Mouse (Mus musculus): Measurements from ENCODE around the gene Npdc1. TPM values are rescaled to one million over a fixed set of nuclear protein-coding genes. Genes with fewer than 3 reads are reported as not detected.
"Not testable (repeated sequence)": the region's sequence is repeated elsewhere in the genome, so short reads cannot be mapped to it uniquely, and the experiment has no call there.

Gene Npdc1
- polyA plus RNA-seq, 1 experiment from 2014 or later: 481 TPM

DNA sequence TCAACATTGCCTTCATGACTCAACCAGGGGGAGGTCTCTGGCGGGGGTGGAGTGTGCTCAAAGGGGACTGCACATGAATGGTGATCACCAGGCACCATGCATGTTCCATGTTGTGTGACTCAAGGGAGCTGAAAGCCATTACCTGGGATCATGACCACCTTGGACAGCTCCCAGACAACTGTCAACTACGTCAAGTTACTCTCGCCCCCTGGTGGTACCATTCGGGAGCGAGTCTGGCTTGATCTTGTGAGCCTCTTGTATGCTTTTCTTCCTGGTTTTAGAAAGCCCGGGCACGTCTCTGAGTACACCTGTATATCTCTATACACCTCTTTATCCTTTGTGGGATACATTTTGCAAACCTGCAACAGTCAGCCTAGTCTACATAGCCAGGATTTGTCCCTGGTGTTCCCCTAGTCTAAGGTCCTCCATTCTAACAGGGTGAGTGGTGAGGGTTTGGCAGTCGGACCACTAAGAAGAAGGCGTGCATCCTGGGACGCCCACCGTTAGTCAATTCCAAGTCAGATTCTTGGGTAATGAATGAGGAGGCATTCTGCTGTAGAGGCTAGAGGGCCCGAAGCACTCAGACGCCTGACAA, 3.3 kb downstream of the Npdc1 start:
- Histone ChIP-seq H3K9ac (ENCODE audit: low read depth, low read length) (peak overlapping the region; percentile 90), H3K4me3 (ENCODE audit: low read length) (peak overlapping the region; percentile 71), H3K4me2 (ENCODE audit: low read length) (peak overlapping the region; percentile 76), H3K36me3 (ENCODE audit: control insufficient read depth, insufficient read depth, low read length) (no peaks in the 10 kb centered on the region), H3K27ac (ENCODE audit: low read depth, low read length) (peak overlapping the region; percentile 91), H3K27me3 (replicated peaks; ENCODE audit: control insufficient read depth, insufficient read depth, low read length) (peaks cover 18% of the 10 kb centered on the region), H3K4me1 (ENCODE audit: control insufficient read depth, insufficient read depth, low read depth, low read length) (peaks cover 22% of the 10 kb centered on the region), H3K9me3 (ENCODE audit: control insufficient read depth, low read length) (no peaks in the 10 kb centered on the region)
- ATAC-seq: peak; percentile 67
- 0% methylated on average over 13 of the region's 13 CpGs for WGBS

DNA sequence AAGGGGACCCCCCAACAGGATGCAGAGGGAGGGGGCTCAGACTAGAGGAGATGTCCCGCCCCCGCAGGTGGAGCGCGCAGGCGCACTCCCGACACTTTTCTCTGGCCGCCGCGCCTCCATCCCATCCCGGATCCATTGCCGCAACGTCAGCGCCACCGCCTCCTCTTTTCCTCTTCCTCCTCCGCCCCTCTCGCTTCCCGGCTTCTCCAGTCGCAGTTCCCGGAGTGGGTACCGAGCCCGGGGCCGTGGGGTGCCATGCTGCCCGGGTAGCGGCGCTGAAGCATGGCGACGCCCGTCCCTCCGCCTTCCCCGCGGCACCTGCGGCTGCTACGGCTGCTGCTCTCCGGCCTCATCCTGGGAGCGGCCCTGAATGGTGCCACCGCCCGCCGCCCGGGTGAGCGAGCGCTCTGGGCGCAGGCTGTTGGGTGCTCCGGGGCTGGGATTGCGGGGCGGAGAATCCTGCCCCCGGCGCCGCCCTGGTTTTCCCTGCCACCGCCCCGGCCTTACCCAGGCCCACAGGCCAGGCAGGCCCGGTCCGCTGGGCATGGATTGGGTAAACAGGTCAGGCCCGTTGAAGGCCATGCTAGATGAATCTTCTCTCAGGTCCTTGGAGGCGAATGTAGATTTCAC, 3.9 kb downstream of the Npdc1 start:
- Histone ChIP-seq H3K36me3 (ENCODE audit: control insufficient read depth, insufficient read depth, low read length) (no peaks in the 10 kb centered on the region; the same call in 1 of the 2 replicates), H3K27me3 (replicated peaks; ENCODE audit: control insufficient read depth, insufficient read depth, low read length) (peaks cover 13% of the 10 kb centered on the region), H3K27ac (ENCODE audit: low read depth, low read length) (peak overlapping the region; percentile 91), H3K4me1 (ENCODE audit: control insufficient read depth, insufficient read depth, low read depth, low read length) (peaks cover 22% of the 10 kb centered on the region), H3K4me2 (ENCODE audit: low read length) (peak overlapping the region; percentile 76), H3K9me3 (ENCODE audit: control insufficient read depth, low read length) (no peaks in the 10 kb centered on the region), H3K4me3 (ENCODE audit: low read length) (peak overlapping the region; percentile 71), H3K9ac (ENCODE audit: low read depth, low read length) (peak overlapping the region; percentile 90)
- under 1% methylated on average over 54 of the region's 54 CpGs for WGBS
- ATAC-seq: peak; percentile 87

GRCm38 (mm10) chr2:25403994-25404393, 4.8 kb downstream of the Npdc1 start:
- Histone ChIP-seq H3K36me3 (ENCODE audit: control insufficient read depth, insufficient read depth, low read length) (peaks cover 7% of the 10 kb centered on the region), H3K9ac (ENCODE audit: low read depth, low read length) (peak overlapping the region; percentile 90), H3K4me1 (ENCODE audit: control insufficient read depth, insufficient read depth, low read depth, low read length) (peaks cover 22% of the 10 kb centered on the region), H3K27ac (ENCODE audit: low read depth, low read length) (no peak overlapping the region), H3K27me3 (replicated peaks; ENCODE audit: control insufficient read depth, insufficient read depth, low read length) (peaks cover 12% of the 10 kb centered on the region), H3K4me3 (ENCODE audit: low read length) (peak overlapping the region; percentile 71), H3K9me3 (ENCODE audit: control insufficient read depth, low read length) (no peaks in the 10 kb centered on the region), H3K4me2 (ENCODE audit: low read length) (peak overlapping the region; percentile 76)
- ATAC-seq: no peak
- 92% methylated on average over 4 of the region's 4 CpGs for WGBS

- no peak overlapping the region for H3K27ac ChIP-seq (ENCODE audit: low read depth, low read length)
- H3K4me2 ChIP-seq (ENCODE audit: low read length): no peak overlapping the region
- no peak for ATAC-seq
- no peak overlapping the region for H3K4me3 ChIP-seq (ENCODE audit: low read length)
- 95% methylated on average over 10 of the region's 10 CpGs for WGBS
- peaks cover 19% of the 10 kb centered on the region for H3K36me3 ChIP-seq (ENCODE audit: control insufficient read depth, insufficient read depth, low read length)
- peaks cover 14% of the 10 kb centered on the region for H3K4me1 ChIP-seq (ENCODE audit: control insufficient read depth, insufficient read depth, low read depth, low read length)
- no peaks in the 10 kb centered on the region for H3K27me3 ChIP-seq (replicated peaks; ENCODE audit: control insufficient read depth, insufficient read depth, low read length)
- no peaks in the 10 kb centered on the region for H3K9me3 ChIP-seq (ENCODE audit: control insufficient read depth, low read length)
- H3K9ac ChIP-seq (ENCODE audit: low read depth, low read length): no peak overlapping the region
These were observed 9.8 kb downstream of the Npdc1 start for GRCm38 (mm10) chr2:25408908-25409307.

DNA sequence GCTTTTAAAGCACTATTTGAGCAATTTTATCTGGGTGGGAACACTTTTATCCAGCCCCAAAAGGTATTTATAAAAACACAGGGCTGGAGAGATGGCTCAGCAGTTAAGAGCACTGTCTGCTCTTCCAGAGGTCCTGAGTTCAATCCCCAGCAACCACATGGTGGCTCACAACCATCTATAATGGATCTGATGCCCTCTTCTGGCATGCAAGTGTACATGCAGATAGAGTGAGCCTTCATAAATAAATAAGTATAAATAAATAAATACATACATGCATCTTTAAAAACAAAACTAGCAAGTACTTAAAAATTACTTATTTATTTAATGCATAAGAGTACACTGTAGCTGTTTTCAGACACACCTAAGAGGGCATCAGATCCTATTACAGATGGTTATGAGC, 14.3 kb downstream of the Npdc1 start:
- H3K4me3 ChIP-seq (ENCODE audit: low read length); H3K9me3 ChIP-seq (ENCODE audit: control insufficient read depth, low read length); ATAC-seq; H3K4me1 ChIP-seq (ENCODE audit: control insufficient read depth, insufficient read depth, low read depth, low read length); H3K27ac ChIP-seq (ENCODE audit: low read depth, low read length); H3K4me2 ChIP-seq (ENCODE audit: low read length); H3K27me3 ChIP-seq (replicated peaks; ENCODE audit: control insufficient read depth, insufficient read depth, low read length); H3K9ac ChIP-seq (ENCODE audit: low read depth, low read length): not testable (repeated sequence)
- H3K36me3 ChIP-seq (ENCODE audit: control insufficient read depth, insufficient read depth, low read length): peaks cover 18% of the 10 kb centered on the region

GRCm38 (mm10) chr2:25417426-25417825, 18.3 kb downstream of the Npdc1 start:
- no peak overlapping the region for H3K4me2 ChIP-seq (ENCODE audit: low read length)
- no peaks in the 10 kb centered on the region for H3K4me1 ChIP-seq (ENCODE audit: control insufficient read depth, insufficient read depth, low read depth, low read length)
- no peak for ATAC-seq
- 15% methylated on average over 3 of the region's 3 CpGs for WGBS
- H3K36me3 ChIP-seq (ENCODE audit: control insufficient read depth, insufficient read depth, low read length): no peaks in the 10 kb centered on the region
- H3K27me3 ChIP-seq (replicated peaks; ENCODE audit: control insufficient read depth, insufficient read depth, low read length): no peaks in the 10 kb centered on the region; the same call in 1 of the 2 replicates
- no peak overlapping the region for H3K9ac ChIP-seq (ENCODE audit: low read depth, low read length)
- no peak overlapping the region for H3K27ac ChIP-seq (ENCODE audit: low read depth, low read length)
- H3K9me3 ChIP-seq (ENCODE audit: control insufficient read depth, low read length): no peaks in the 10 kb centered on the region
- H3K4me3 ChIP-seq (ENCODE audit: low read length): no peak overlapping the region

DNA sequence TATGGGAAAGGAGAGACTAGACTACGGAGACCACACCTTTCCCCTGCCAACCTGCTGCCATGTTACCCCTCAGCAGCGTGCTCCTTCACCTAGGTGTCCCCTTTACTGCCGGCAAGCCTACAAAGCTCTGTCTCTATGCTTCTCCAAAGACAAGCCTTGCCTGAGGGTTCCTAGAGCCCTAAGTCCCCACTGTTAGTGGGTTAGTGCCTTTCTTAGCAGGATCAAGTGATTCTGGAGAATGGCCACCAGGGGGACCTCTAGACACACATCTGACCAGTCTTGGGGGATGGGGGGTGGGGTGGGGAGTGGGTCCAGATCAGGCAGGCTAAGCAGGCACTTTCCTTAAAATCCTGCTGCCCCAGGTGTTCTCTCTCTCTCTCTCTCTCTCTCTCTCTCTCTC, 22.7 kb downstream of the Npdc1 start:
- Histone ChIP-seq H3K4me2 (ENCODE audit: low read length) (no peak overlapping the region), H3K27ac (ENCODE audit: low read depth, low read length) (no peak overlapping the region), H3K36me3 (ENCODE audit: control insufficient read depth, insufficient read depth, low read length) (no peaks in the 10 kb centered on the region), H3K9ac (ENCODE audit: low read depth, low read length) (peak overlapping the region; percentile 9; the same call in 1 of the 2 replicates), H3K9me3 (ENCODE audit: control insufficient read depth, low read length) (no peaks in the 10 kb centered on the region), H3K27me3 (replicated peaks; ENCODE audit: control insufficient read depth, insufficient read depth, low read length) (peaks cover 10% of the 10 kb centered on the region), H3K4me1 (ENCODE audit: control insufficient read depth, insufficient read depth, low read depth, low read length) (no peaks in the 10 kb centered on the region), H3K4me3 (ENCODE audit: low read length) (no peak overlapping the region)
- ATAC-seq: peak; percentile 60; the same call in 1 of the 2 replicates
- WGBS: 19% methylated on average over 3 of the region's 3 CpGs

- 67% methylated on average over 17 of the region's 17 CpGs for WGBS
- ATAC-seq: no peak
- no peaks in the 10 kb centered on the region for H3K36me3 ChIP-seq (ENCODE audit: control insufficient read depth, insufficient read depth, low read length)
- H3K4me2 ChIP-seq (ENCODE audit: low read length): no peak within 1 kb of the TSS
- H3K9me3 ChIP-seq (ENCODE audit: control insufficient read depth, low read length): no peaks in the 10 kb centered on the region
- no peak within 1 kb of the TSS for H3K4me3 ChIP-seq (ENCODE audit: low read length)
- peaks cover 10% of the 10 kb centered on the region for H3K27me3 ChIP-seq (replicated peaks; ENCODE audit: control insufficient read depth, insufficient read depth, low read length)
- H3K4me1 ChIP-seq (ENCODE audit: control insufficient read depth, insufficient read depth, low read depth, low read length): no peaks in the 10 kb centered on the region
- no peak within 1 kb of the TSS for H3K27ac ChIP-seq (ENCODE audit: low read depth, low read length)
- no peak within 1 kb of the TSS for H3K9ac ChIP-seq (ENCODE audit: low read depth, low read length)
These were observed 23.6 kb downstream of the Npdc1 start, which contains the start of gene Fut7 for GRCm38 (mm10) chr2:25422587-25423410. Gene Fut7, plus strand, starts transcription at chr2:25423267.

DNA sequence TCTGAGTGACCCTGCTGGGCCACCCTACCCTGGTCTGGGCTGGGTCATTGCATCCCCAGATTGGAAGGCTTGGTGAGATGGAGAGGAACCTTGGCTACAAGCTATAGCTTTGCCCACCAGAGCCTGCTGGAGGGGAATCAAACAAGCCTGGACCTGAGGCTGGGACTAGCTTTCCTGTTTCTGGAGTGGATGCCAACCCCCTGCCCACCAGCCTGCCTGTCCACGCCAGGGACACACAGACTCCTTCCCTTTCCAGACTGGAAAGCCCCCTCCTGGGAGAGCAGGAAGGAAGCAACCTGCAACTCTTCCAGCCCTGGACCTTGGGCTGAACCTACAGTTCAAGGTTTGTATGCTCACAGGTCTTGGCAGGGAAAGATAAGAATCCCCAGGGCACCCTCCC, 24.5 kb downstream of the Npdc1 start:
- no peak overlapping the region for H3K27ac ChIP-seq (ENCODE audit: low read depth, low read length)
- H3K4me1 ChIP-seq (ENCODE audit: control insufficient read depth, insufficient read depth, low read depth, low read length): no peaks in the 10 kb centered on the region; the same call in 1 of the 2 replicates
- H3K4me3 ChIP-seq (ENCODE audit: low read length): no peak overlapping the region
- peaks cover 10% of the 10 kb centered on the region for H3K27me3 ChIP-seq (replicated peaks; ENCODE audit: control insufficient read depth, insufficient read depth, low read length)
- ATAC-seq: no peak
- 50% methylated on average over 1 of the region's 1 CpGs for WGBS
- no peaks in the 10 kb centered on the region for H3K9me3 ChIP-seq (ENCODE audit: control insufficient read depth, low read length)
- H3K9ac ChIP-seq (ENCODE audit: low read depth, low read length): no peak overlapping the region
- H3K4me2 ChIP-seq (ENCODE audit: low read length): no peak overlapping the region
- H3K36me3 ChIP-seq (ENCODE audit: control insufficient read depth, insufficient read depth, low read length): no peaks in the 10 kb centered on the region
